Mouse (Mus musculus): Measurements from ENCODE around the gene Uqcrc1. TPM values are rescaled to one million over a fixed set of nuclear protein-coding genes. Genes with fewer than 3 reads are reported as not detected.

Gene Uqcrc1
- polyA plus RNA-seq, 1 experiment from 2014 or later: 480 TPM

MicroRNAs encoded within 50 kb of the gene (microRNA counts, 519-probe panel; counts per million panel counts)
- microRNA mmu-miR-711: not detected

Small RNA genes lying within 50 kb of the gene (microRNA-seq; reads per million reads assigned to microRNA genes)
- not detected for gene Mir711

Other genes with a start within 250 kb of the Uqcrc1 start
- 62.4 and 65.9 TPM in 2 replicates for gene Prkar2a, start 247.3 kb upstream of the Uqcrc1 start, polyA plus RNA-seq (2015; fragmentation: Nextera tagmentation; extraction: Ambion mirVana)
- gene Ip6k2, start 152.8 kb upstream of the Uqcrc1 start, polyA plus RNA-seq (2015; fragmentation: Nextera tagmentation; extraction: Ambion mirVana): 180 and 206 TPM in 2 replicates
- 30.3 and 30.7 TPM in 2 replicates for gene Nckipsd, start 128.3 kb upstream of the Uqcrc1 start, polyA plus RNA-seq (2015; fragmentation: Nextera tagmentation; extraction: Ambion mirVana)
- gene Celsr3, start 110.3 kb upstream of the Uqcrc1 start, polyA plus RNA-seq (2015; fragmentation: Nextera tagmentation; extraction: Ambion mirVana): 12.7 and 14.6 TPM in 2 replicates
- 19.5 and 22.1 TPM in 2 replicates for gene Slc26a6, start 83.3 kb upstream of the Uqcrc1 start, polyA plus RNA-seq (2015; fragmentation: Nextera tagmentation; extraction: Ambion mirVana)
- 0.17 and 0.21 TPM in 2 replicates for gene Tmem89, start 22.0 kb upstream of the Uqcrc1 start, polyA plus RNA-seq (2015; fragmentation: Nextera tagmentation; extraction: Ambion mirVana)
- 1.4 and 2.1 TPM in 2 replicates for gene Col7a1, start 17.0 kb downstream of the Uqcrc1 start, polyA plus RNA-seq (2015; fragmentation: Nextera tagmentation; extraction: Ambion mirVana)
- not detected in 2 replicates for gene Ucn2, start 49.4 kb downstream of the Uqcrc1 start, polyA plus RNA-seq (2015; fragmentation: Nextera tagmentation; extraction: Ambion mirVana)
- 28.1 and 28.7 TPM in 2 replicates for gene Pfkfb4, start 55.1 kb downstream of the Uqcrc1 start, polyA plus RNA-seq (2015; fragmentation: Nextera tagmentation; extraction: Ambion mirVana)
- 71.6 and 76.3 TPM in 2 replicates for gene Shisa5, start 101.9 kb downstream of the Uqcrc1 start, polyA plus RNA-seq (2015; fragmentation: Nextera tagmentation; extraction: Ambion mirVana)
- 13.6 and 14.5 TPM in 2 replicates for gene Trex1, start 123.1 kb downstream of the Uqcrc1 start, polyA plus RNA-seq (2015; fragmentation: Nextera tagmentation; extraction: Ambion mirVana)
- gene Atrip, start 137.5 kb downstream of the Uqcrc1 start, polyA plus RNA-seq (2015; fragmentation: Nextera tagmentation; extraction: Ambion mirVana): 30.5 and 30.9 TPM in 2 replicates
- 12.3 and 13.1 TPM in 2 replicates for gene Ccdc51, start 145.9 kb downstream of the Uqcrc1 start, polyA plus RNA-seq (2015; fragmentation: Nextera tagmentation; extraction: Ambion mirVana)
- 653 and 743 TPM in 2 replicates for gene Tma7, start 146.0 kb downstream of the Uqcrc1 start, polyA plus RNA-seq (2015; fragmentation: Nextera tagmentation; extraction: Ambion mirVana)
- gene Plxnb1, start 158.8 kb downstream of the Uqcrc1 start, polyA plus RNA-seq (2015; fragmentation: Nextera tagmentation; extraction: Ambion mirVana): 19.2 and 19.8 TPM in 2 replicates
- gene Fbxw21, start 225.4 kb downstream of the Uqcrc1 start, polyA plus RNA-seq (2015; fragmentation: Nextera tagmentation; extraction: Ambion mirVana): not detected in 2 replicates

Data from hindbrain, embryonic 15.5 days (tissue).